Mouse (Mus musculus): ENCODE measurements around the gene Frmpd4. TPM values are rescaled to one million over a fixed set of nuclear protein-coding genes. Genes with fewer than 3 reads are reported as not detected.
A peak's percentile ranks its signal among the peaks of the same experiment; 100 is the strongest.

Gene Frmpd4
- polyA plus RNA-seq, 1 experiment = not detected

GRCm38 (mm10) chrX:167522528-167522927 is 1054.5 kb downstream of the Frmpd4 start:
- TF ChIP-seq CTCF (IDR thresholded peaks at IDR 0.05; ENCODE audit: extremely low read depth, insufficient read depth, insufficient read length, insufficient replicate concordance) (no peak), POLR2A (IDR thresholded peaks at IDR 0.05; ENCODE audit: low read depth, low read length) (no peak)
- 49% methylated on average over 4 of the region's 4 CpGs for WGBS
- Histone ChIP-seq H3K27ac (ENCODE audit: insufficient read depth, low read length) (no peak overlapping the region), H3K27me3 (ENCODE audit: control insufficient read depth, insufficient read depth, low read length) (no peaks in the 10 kb centered on the region), H3K36me3 (ENCODE audit: control insufficient read depth, insufficient read depth, low read length) (no peaks in the 10 kb centered on the region), H3K4me3 (ENCODE audit: extremely low read depth, insufficient read depth, insufficient read length) (no peak overlapping the region), H3K4me1 (ENCODE audit: control insufficient read depth, insufficient read depth, insufficient read length) (no peaks in the 10 kb centered on the region)
- no peak for DNase-seq (ENCODE audit: low read depth in 1 of 2, low spot score in 2 of 2)

DNA sequence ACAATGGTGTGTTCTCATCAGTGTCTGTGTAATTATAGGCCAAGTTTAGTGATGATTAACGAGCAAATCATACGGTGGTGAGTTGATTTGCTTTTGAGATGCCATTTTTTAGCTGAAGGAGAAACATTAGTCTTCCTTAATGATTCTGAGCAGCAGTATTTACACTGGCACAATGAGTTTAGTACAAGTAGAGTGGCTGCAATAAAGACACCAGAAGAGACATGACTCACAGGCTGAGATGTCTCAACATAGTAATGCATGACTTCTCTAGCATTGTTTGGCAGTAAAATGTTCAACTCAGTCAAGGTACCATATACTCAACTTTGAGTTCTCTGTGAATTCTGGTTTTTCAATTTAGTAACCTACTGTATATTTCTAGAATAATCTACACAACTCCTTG is 1058.6 kb downstream of the Frmpd4 start:
- WGBS = 93% methylated on average over 2 of the region's 2 CpGs

DNA sequence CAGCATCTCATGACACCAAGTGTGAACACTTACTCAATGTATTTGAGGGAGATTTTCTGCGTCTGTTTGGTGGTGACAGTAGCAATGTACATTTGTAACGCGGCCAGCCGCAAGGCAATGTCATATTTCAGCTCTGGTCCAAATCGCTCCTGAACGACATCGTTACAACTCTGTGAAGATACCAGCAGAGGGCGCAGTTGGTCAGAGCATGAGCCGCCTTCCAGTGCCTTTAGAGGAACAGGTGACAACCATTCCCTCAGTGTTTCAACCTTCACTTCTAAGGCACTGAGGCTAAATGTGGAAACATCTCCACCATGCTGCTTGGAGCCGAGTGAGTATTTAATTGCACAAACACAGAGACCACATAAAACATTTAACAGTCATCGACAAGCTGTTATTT is 1079.3 kb downstream of the Frmpd4 start:
- no peaks in the 10 kb centered on the region for H3K27me3 ChIP-seq (ENCODE audit: control insufficient read depth, insufficient read depth, low read length)
- DNase-seq (ENCODE audit: low read depth in 1 of 2, low spot score in 2 of 2) = peak; percentile 11 to 22
- no peak overlapping the region for H3K27ac ChIP-seq (ENCODE audit: insufficient read depth, low read length)
- H3K4me1 ChIP-seq (ENCODE audit: control insufficient read depth, insufficient read depth, insufficient read length) = no peaks in the 10 kb centered on the region
- no peak overlapping the region for H3K4me3 ChIP-seq (ENCODE audit: extremely low read depth, insufficient read depth, insufficient read length)
- no peaks in the 10 kb centered on the region for H3K36me3 ChIP-seq (ENCODE audit: control insufficient read depth, insufficient read depth, low read length)
- TF ChIP-seq POLR2A (IDR thresholded peaks at IDR 0.05; ENCODE audit: low read depth, low read length) (no peak), CTCF (IDR thresholded peaks at IDR 0.05; ENCODE audit: extremely low read depth, insufficient read depth, insufficient read length, insufficient replicate concordance) (peak; percentile 48; the same call in 1 of the 2 replicates)
- 33% methylated on average over 11 of the region's 11 CpGs for WGBS

More for the DNA sequence above, 1058.6 kb downstream of the Frmpd4 start:
- Histone ChIP-seq H3K27ac (ENCODE audit: insufficient read depth, low read length) (no peak overlapping the region), H3K27me3 (ENCODE audit: control insufficient read depth, insufficient read depth, low read length) (no peaks in the 10 kb centered on the region), H3K36me3 (ENCODE audit: control insufficient read depth, insufficient read depth, low read length) (no peaks in the 10 kb centered on the region), H3K4me3 (ENCODE audit: extremely low read depth, insufficient read depth, insufficient read length) (no peak overlapping the region), H3K4me1 (ENCODE audit: control insufficient read depth, insufficient read depth, insufficient read length) (no peaks in the 10 kb centered on the region)
- no peak for DNase-seq (ENCODE audit: low read depth in 1 of 2, low spot score in 2 of 2)
- no peak for TF ChIP-seq CTCF (IDR thresholded peaks at IDR 0.05; ENCODE audit: extremely low read depth, insufficient read depth, insufficient read length, insufficient replicate concordance)
- no peak for TF ChIP-seq POLR2A (IDR thresholded peaks at IDR 0.05; ENCODE audit: low read depth, low read length)

- DNase-seq (ENCODE audit: low read depth in 1 of 2, low spot score in 2 of 2) = no peak
- Histone ChIP-seq H3K4me3 (ENCODE audit: extremely low read depth, insufficient read depth, insufficient read length) (no peak overlapping the region), H3K27me3 (ENCODE audit: control insufficient read depth, insufficient read depth, low read length) (no peaks in the 10 kb centered on the region), H3K27ac (ENCODE audit: insufficient read depth, low read length) (no peak overlapping the region), H3K4me1 (ENCODE audit: control insufficient read depth, insufficient read depth, insufficient read length) (no peaks in the 10 kb centered on the region), H3K36me3 (ENCODE audit: control insufficient read depth, insufficient read depth, low read length) (no peaks in the 10 kb centered on the region)
- 93% methylated on average over 1 of the region's 1 CpGs for WGBS
- TF ChIP-seq POLR2A (IDR thresholded peaks at IDR 0.05; ENCODE audit: low read depth, low read length) = no peak
- TF ChIP-seq CTCF (IDR thresholded peaks at IDR 0.05; ENCODE audit: extremely low read depth, insufficient read depth, insufficient read length, insufficient replicate concordance) = no peak
These were observed 1084.8 kb downstream of the Frmpd4 start for GRCm38 (mm10) chrX:167492265-167492664.

- no peak for DNase-seq (ENCODE audit: low read depth in 1 of 2, low spot score in 2 of 2)
- H3K27ac ChIP-seq (ENCODE audit: insufficient read depth, low read length) = no peak overlapping the region
- TF ChIP-seq CTCF (IDR thresholded peaks at IDR 0.05; ENCODE audit: extremely low read depth, insufficient read depth, insufficient read length, insufficient replicate concordance) (no peak), POLR2A (IDR thresholded peaks at IDR 0.05; ENCODE audit: low read depth, low read length) (no peak)
- no peaks in the 10 kb centered on the region for H3K4me1 ChIP-seq (ENCODE audit: control insufficient read depth, insufficient read depth, insufficient read length)
- H3K27me3 ChIP-seq (ENCODE audit: control insufficient read depth, insufficient read depth, low read length) = no peaks in the 10 kb centered on the region
- WGBS = 40% methylated on average over 1 of the region's 1 CpGs
- H3K4me3 ChIP-seq (ENCODE audit: extremely low read depth, insufficient read depth, insufficient read length) = no peak overlapping the region
- no peaks in the 10 kb centered on the region for H3K36me3 ChIP-seq (ENCODE audit: control insufficient read depth, insufficient read depth, low read length)
These were observed 1085.3 kb downstream of the Frmpd4 start for GRCm38 (mm10) chrX:167491589-167492207.

GRCm38 (mm10) chrX:167483409-167484177 is 1093.4 kb downstream of the Frmpd4 start:
- TF ChIP-seq CTCF (IDR thresholded peaks at IDR 0.05; ENCODE audit: extremely low read depth, insufficient read depth, insufficient read length, insufficient replicate concordance) = no peak
- no peak for TF ChIP-seq POLR2A (IDR thresholded peaks at IDR 0.05; ENCODE audit: low read depth, low read length)
- Histone ChIP-seq H3K4me1 (ENCODE audit: control insufficient read depth, insufficient read depth, insufficient read length) (no peaks in the 10 kb centered on the region), H3K36me3 (ENCODE audit: control insufficient read depth, insufficient read depth, low read length) (no peaks in the 10 kb centered on the region), H3K27me3 (ENCODE audit: control insufficient read depth, insufficient read depth, low read length) (no peaks in the 10 kb centered on the region), H3K27ac (ENCODE audit: insufficient read depth, low read length) (no peak overlapping the region), H3K4me3 (ENCODE audit: extremely low read depth, insufficient read depth, insufficient read length) (no peak overlapping the region)
- 45% methylated on average over 4 of the region's 4 CpGs for WGBS
- no peak for DNase-seq (ENCODE audit: low read depth in 1 of 2, low spot score in 2 of 2)

DNA sequence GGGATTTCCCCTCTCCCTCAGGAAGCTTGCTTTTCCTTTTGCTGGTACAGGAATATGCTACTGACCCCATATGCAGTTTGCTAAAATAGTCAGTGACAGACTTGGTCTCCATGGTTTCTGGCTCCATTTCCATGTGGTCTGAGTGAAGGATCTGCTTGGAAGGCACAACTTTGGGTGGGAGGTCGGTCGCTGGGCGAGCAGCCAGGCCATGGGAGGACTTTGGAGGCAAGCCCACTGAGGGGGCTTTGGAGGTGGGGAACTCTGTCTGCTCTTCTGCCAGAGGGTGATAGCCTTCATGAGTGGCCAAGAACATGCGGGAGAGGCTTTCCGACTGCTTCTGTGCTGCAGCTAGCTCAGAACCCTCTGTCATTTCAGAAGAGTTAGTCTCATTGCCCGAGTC is 1099.4 kb downstream of the Frmpd4 start:
- no peak for TF ChIP-seq CTCF (IDR thresholded peaks at IDR 0.05; ENCODE audit: extremely low read depth, insufficient read depth, insufficient read length, insufficient replicate concordance)
- no peak for TF ChIP-seq POLR2A (IDR thresholded peaks at IDR 0.05; ENCODE audit: low read depth, low read length)
- Histone ChIP-seq H3K36me3 (ENCODE audit: control insufficient read depth, insufficient read depth, low read length) (no peaks in the 10 kb centered on the region), H3K27me3 (ENCODE audit: control insufficient read depth, insufficient read depth, low read length) (no peaks in the 10 kb centered on the region), H3K27ac (ENCODE audit: insufficient read depth, low read length) (no peak overlapping the region), H3K4me3 (ENCODE audit: extremely low read depth, insufficient read depth, insufficient read length) (no peak overlapping the region), H3K4me1 (ENCODE audit: control insufficient read depth, insufficient read depth, insufficient read length) (no peaks in the 10 kb centered on the region)
- 91% methylated on average over 6 of the region's 6 CpGs for WGBS
- DNase-seq (ENCODE audit: low read depth in 1 of 2, low spot score in 2 of 2) = no peak
